Mouse (Mus musculus): ENCODE measurements around the gene Foxm1. TPM values are rescaled to one million over a fixed set of nuclear protein-coding genes. Genes with fewer than 3 reads are reported as not detected.

Foxm1 gene
- polyA plus RNA-seq, 1 experiment from 2014 or later: 26.3 TPM

GRCm38 (mm10) chr6:128423496-128424268, 60.9 kb downstream of the Foxm1 start:
- peak overlapping the region; percentile 78 for H3K9ac ChIP-seq (ENCODE audit: low read depth, low read length)

DNA sequence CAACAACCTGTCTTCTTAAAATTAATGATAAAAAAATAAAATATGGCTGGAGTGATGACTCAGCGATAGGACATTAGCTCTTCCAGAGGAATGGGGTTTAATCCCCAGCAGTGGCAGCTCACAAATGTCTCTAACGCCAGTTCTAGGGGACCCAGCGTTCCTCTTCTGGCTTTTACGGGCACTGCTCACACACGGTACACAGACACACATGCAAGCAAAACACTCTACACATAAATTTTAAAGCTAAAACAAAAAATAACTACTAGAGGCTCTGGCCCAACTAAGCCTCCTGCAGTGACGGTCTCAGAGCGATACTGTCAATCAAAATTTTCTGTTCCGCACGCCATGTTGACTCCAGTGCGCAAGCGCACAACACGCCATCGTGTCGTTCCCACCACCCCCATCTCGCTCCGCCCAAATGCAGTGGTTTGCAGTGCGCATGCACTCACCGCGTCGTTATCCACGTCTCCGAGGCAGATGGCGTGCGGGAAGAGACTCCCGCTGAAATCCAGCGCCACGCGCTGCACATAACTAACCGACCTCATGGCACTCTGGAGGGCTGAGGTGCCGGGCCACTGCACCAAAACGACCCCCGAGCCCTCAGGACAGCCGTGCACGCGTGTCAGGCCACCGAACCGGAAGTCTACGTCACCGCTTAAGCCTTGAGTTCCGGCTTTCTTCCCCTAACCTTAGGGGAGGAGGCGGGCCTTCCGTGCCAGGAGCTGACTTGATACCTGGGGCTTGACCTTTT, 61.7 kb downstream of the Foxm1 start, which contains the start of gene Itfg2:
Gene Itfg2, minus strand, starts transcription at position 663 of the 751 bp plus-strand sequence.
- Histone ChIP-seq H3K4me3 (ENCODE audit: low read depth, low read length) (peak within 1 kb of the TSS; percentile 71), H3K9ac (ENCODE audit: low read depth, low read length) (peak within 1 kb of the TSS; percentile 78), H3K36me3 (ENCODE audit: control insufficient read depth, insufficient read depth, low read length) (peaks cover 19% of the 10 kb centered on the region), H3K4me2 (ENCODE audit: low read depth, low read length) (peak within 1 kb of the TSS; percentile 74), H3K27ac (replicated peaks; ENCODE audit: low read depth, low read length) (peak within 1 kb of the TSS; percentile 95), H3K4me1 (ENCODE audit: control insufficient read depth, insufficient read depth, low read length) (peaks cover 5% of the 10 kb centered on the region; the same call in 1 of the 2 replicates), H3K9me3 (ENCODE audit: control insufficient read depth, low read length) (no peaks in the 10 kb centered on the region), H3K27me3 (replicated peaks; ENCODE audit: control insufficient read depth, insufficient read depth, low read length) (no peaks in the 10 kb centered on the region)
- WGBS: under 1% methylated on average over 41 of the region's 42 CpGs
- DNase-seq (ENCODE audit: low spot score) (peak; percentile 98), ATAC-seq (ENCODE audit: low read depth) (peak; percentile 95)

More at GRCm38 (mm10) chr6:128423496-128424268, 60.9 kb downstream of the Foxm1 start:
- peak overlapping the region; percentile 95 for H3K27ac ChIP-seq (replicated peaks; ENCODE audit: low read depth, low read length)
- no peaks in the 10 kb centered on the region for H3K9me3 ChIP-seq (ENCODE audit: control insufficient read depth, low read length)
- WGBS: 47% methylated on average over 15 of the region's 16 CpGs
- H3K36me3 ChIP-seq (ENCODE audit: control insufficient read depth, insufficient read depth, low read length): peaks cover 12% of the 10 kb centered on the region
- H3K4me3 ChIP-seq (ENCODE audit: low read depth, low read length): peak overlapping the region; percentile 71
- DNase-seq (ENCODE audit: low spot score) (no peak), ATAC-seq (ENCODE audit: low read depth) (no peak)
- peaks cover 5% of the 10 kb centered on the region; the same call in 1 of the 2 replicates for H3K4me1 ChIP-seq (ENCODE audit: control insufficient read depth, insufficient read depth, low read length)
- H3K4me2 ChIP-seq (ENCODE audit: low read depth, low read length): peak overlapping the region; percentile 74
- H3K27me3 ChIP-seq (replicated peaks; ENCODE audit: control insufficient read depth, insufficient read depth, low read length): no peaks in the 10 kb centered on the region

DNA sequence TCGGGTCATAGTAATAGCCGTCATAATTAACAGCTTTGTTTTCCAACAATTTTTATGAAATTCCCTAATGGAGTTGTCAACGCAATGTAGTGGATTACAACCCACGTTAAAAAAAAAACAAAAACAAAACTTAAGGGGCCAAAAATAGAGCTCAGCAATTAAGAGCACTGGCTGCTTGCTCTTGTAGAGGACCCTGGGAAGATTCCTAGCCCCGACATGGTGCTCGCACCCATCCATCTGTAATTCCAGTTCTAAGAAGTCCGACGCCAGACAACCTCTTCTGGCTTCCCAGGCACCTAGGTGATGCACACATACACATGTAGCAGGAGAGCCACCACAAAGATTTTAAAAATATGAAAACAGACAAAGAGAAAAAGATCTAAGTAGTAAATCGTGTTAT, 62.3 kb downstream of the Foxm1 start:
- 20% methylated on average over 9 of the region's 9 CpGs for WGBS
- no peak for ATAC-seq (ENCODE audit: low read depth)
- Histone ChIP-seq H3K4me1 (ENCODE audit: control insufficient read depth, insufficient read depth, low read length) (peaks cover 5% of the 10 kb centered on the region; the same call in 1 of the 2 replicates), H3K4me2 (ENCODE audit: low read depth, low read length) (peak overlapping the region; percentile 74), H3K9ac (ENCODE audit: low read depth, low read length) (peak overlapping the region; percentile 78), H3K27ac (replicated peaks; ENCODE audit: low read depth, low read length) (peak overlapping the region; percentile 95), H3K36me3 (ENCODE audit: control insufficient read depth, insufficient read depth, low read length) (peaks cover 25% of the 10 kb centered on the region), H3K4me3 (ENCODE audit: low read depth, low read length) (peak overlapping the region; percentile 71), H3K9me3 (ENCODE audit: control insufficient read depth, low read length) (no peaks in the 10 kb centered on the region), H3K27me3 (replicated peaks; ENCODE audit: control insufficient read depth, insufficient read depth, low read length) (no peaks in the 10 kb centered on the region)
- DNase-seq (ENCODE audit: low spot score): no peak

Other genes starting within 250 kb of the Foxm1 start
- gene Tspan9, start 219.4 kb upstream of the Foxm1 start, polyA plus RNA-seq (2014; fragmentation: Nextera tagmentation; extraction: Ambion mirVana): 130 and 151 TPM in 2 replicates
- 6.3 and 8.9 TPM in 2 replicates for gene Tead4, start 62.1 kb upstream of the Foxm1 start, polyA plus RNA-seq (2014; fragmentation: Nextera tagmentation; extraction: Ambion mirVana)
- 20.7 and 21.9 TPM in 2 replicates for gene Tulp3, start 7.1 kb upstream of the Foxm1 start, polyA plus RNA-seq (2014; fragmentation: Nextera tagmentation; extraction: Ambion mirVana)
- 87.0 and 109 TPM in 2 replicates for gene Rhno1, start 56 bp upstream of the Foxm1 start, polyA plus RNA-seq (2014; fragmentation: Nextera tagmentation; extraction: Ambion mirVana)
- gene Tex52, start 12.5 kb downstream of the Foxm1 start, polyA plus RNA-seq (2014; fragmentation: Nextera tagmentation; extraction: Ambion mirVana): 1.1 and 1.7 TPM in 2 replicates
- gene Gm44596, start 12.5 kb downstream of the Foxm1 start, polyA plus RNA-seq (2014; fragmentation: Nextera tagmentation; extraction: Ambion mirVana): not detected in 2 replicates
- gene Nrip2, start 36.3 kb downstream of the Foxm1 start, polyA plus RNA-seq (2014; fragmentation: Nextera tagmentation; extraction: Ambion mirVana): 6.9 and 7.2 TPM in 2 replicates
- 22.5 and 27.6 TPM in 2 replicates for gene Itfg2, start 62.0 kb downstream of the Foxm1 start, polyA plus RNA-seq (2014; fragmentation: Nextera tagmentation; extraction: Ambion mirVana)
- gene Fkbp4, start 75.7 kb downstream of the Foxm1 start, polyA plus RNA-seq (2014; fragmentation: Nextera tagmentation; extraction: Ambion mirVana): 295 and 300 TPM in 2 replicates
- 0.46 TPM in 1 of 2 replicates, not detected in the other for gene Pzp, start 163.8 kb downstream of the Foxm1 start, polyA plus RNA-seq (2014; fragmentation: Nextera tagmentation; extraction: Ambion mirVana)
- 3.7 and 4.8 TPM in 2 replicates for gene A2ml1, start 218.6 kb downstream of the Foxm1 start, polyA plus RNA-seq (2014; fragmentation: Nextera tagmentation; extraction: Ambion mirVana)